Mouse (Mus musculus) heart, embryonic 14.5 days (tissue): Measurements from ENCODE around the gene Satb2. TPM values are rescaled to one million over a fixed set of nuclear protein-coding genes. Genes with fewer than 3 reads are reported as not detected.
A peak's percentile ranks its signal among the peaks of the same experiment; 100 is the strongest.

Source experiments
- ATAC-seq: fragments of 200-750 bp; cut with Nextera tagmentation; 2 replicates; pipeline ENCODE4 v1.8.0; 2017; ENCODE audit warnings: low read depth, moderate TSS enrichment; ENCODE audit not compliant: insufficient number of reproducible peaks, insufficient read depth, low FRiP score
- H3K27ac ChIP-seq, 2 experiments: fragments of 200-500 bp in 1 of 2; fragments of 300-500 bp in 1 of 2; sonication (generic) in 1 of 2; replicated peaks in 1 of 2; 2 replicates each; pipeline ENCODE4 v1.5.1; 2012 to 2014; ENCODE audit warnings: low read depth in 2 of 2, low read length in 2 of 2, control low read depth in 1 of 2, mild to moderate bottlenecking in 1 of 2, mixed read lengths in 1 of 2; ENCODE audit not compliant: control insufficient read depth in 1 of 2, insufficient read depth in 1 of 2
- H3K27me3 ChIP-seq: fragments of 300-500 bp; sonication (generic); 2 replicates; pipeline ENCODE4 v1.6.1; 2014; ENCODE audit warnings: mild to moderate bottlenecking, low read length, control low read depth; ENCODE audit not compliant: control insufficient read depth, insufficient read depth
- H3K36me3 ChIP-seq: fragments of 300-500 bp; sonication (generic); 2 replicates; pipeline ENCODE4 v1.6.1; 2014; ENCODE audit warnings: mild to moderate bottlenecking, control low read depth, low read length, mixed read lengths; ENCODE audit not compliant: control insufficient read depth, insufficient read depth
- H3K4me1 ChIP-seq, 2 experiments: fragments of 200-500 bp in 1 of 2; fragments of 300-500 bp in 1 of 2; sonication (generic) in 1 of 2; 2 replicates each; pipeline ENCODE4 v1.6.1; 2012 to 2014; ENCODE audit warnings: low read length in 2 of 2, control low read depth in 1 of 2, mixed read lengths in 1 of 2; ENCODE audit not compliant: control insufficient read depth in 2 of 2, insufficient read depth in 2 of 2
- H3K4me2 ChIP-seq: fragments of 300-500 bp; sonication (generic); 2 replicates; pipeline ENCODE4 v1.6.1; 2014; ENCODE audit warnings: mild to moderate bottlenecking, low read length
- H3K4me3 ChIP-seq, 2 experiments: fragments of 200-500 bp in 1 of 2; fragments of 300-500 bp in 1 of 2; sonication (generic) in 1 of 2; 2 replicates each; pipeline ENCODE4 v1.5.1; 2012 to 2014; ENCODE audit warnings: low read length in 2 of 2, mild to moderate bottlenecking in 2 of 2, control low read depth in 1 of 2, low read depth in 1 of 2, moderate library complexity in 1 of 2; ENCODE audit not compliant: control insufficient read depth in 1 of 2, insufficient read depth in 1 of 2
- H3K9ac ChIP-seq: fragments of 300-500 bp; sonication (generic); 2 replicates; pipeline ENCODE4 v1.6.1; 2014; ENCODE audit warnings: mild to moderate bottlenecking, low read length
- H3K9me3 ChIP-seq: fragments of 300-500 bp; sonication (generic); 2 replicates; pipeline ENCODE4 v1.6.1; 2016; ENCODE audit warnings: low read length, control low read depth; ENCODE audit not compliant: control insufficient read depth
- WGBS: fragments of 180-500 bp; shearing (Covaris S2); extraction: QIAGEN DNeasy Blood & Tissue Kit; methylation state at CpG from one replicate; pipeline ENCODE4 v1.1.7; 2014; 5-methylcytosine and 5-hydroxymethylcytosine counted together
- polyA plus RNA-seq: library from polyadenylated mRNA; unstranded; fragments of >200 nt; fragmentation: Nextera tagmentation; extraction: Ambion mirVana; gene quantifications from 2 replicates; pipeline ENCODE4 v1.2.1, GENCODE M21; 2014

Satb2 gene
- polyA plus RNA-seq = 0.08 and 0.12 TPM in 2 replicates

- Histone ChIP-seq H3K4me3 (peak within 1 kb of the TSS; percentile 17 to 28), H3K27me3 (peaks cover 73% of the 10 kb centered on the region), H3K36me3 (no peaks in the 10 kb centered on the region), H3K9me3 (no peaks in the 10 kb centered on the region), H3K9ac (no peak within 1 kb of the TSS), H3K4me2 (peak within 1 kb of the TSS; percentile 59), H3K27ac (no peak within 1 kb of the TSS), H3K4me1 (peaks cover 13 to 24% of the 10 kb centered on the region in 2 experiments)
- under 1% methylated on average over 19 of the region's 19 CpGs for WGBS
- ATAC-seq = no peak
Measured at GRCm38 (mm10) chr1:56978151-56978700, at the start of gene Satb2. TSS of gene Satb2 (minus strand) at chr1:56978650.

- H3K9me3 ChIP-seq = no peaks in the 10 kb centered on the region
- H3K9ac ChIP-seq = no peak overlapping the region
- H3K36me3 ChIP-seq = no peaks in the 10 kb centered on the region
- no peaks in the 10 kb centered on the region for H3K27me3 ChIP-seq
- no peak overlapping the region for H3K4me3 ChIP-seq
- no peak for ATAC-seq
- no peaks in the 10 kb centered on the region for H3K4me1 ChIP-seq
- H3K27ac ChIP-seq = no peak overlapping the region
- no peak overlapping the region for H3K4me2 ChIP-seq
Measured at GRCm38 (mm10) chr1:57018941-57019340, 40.5 kb upstream of the Satb2 start.

DNA sequence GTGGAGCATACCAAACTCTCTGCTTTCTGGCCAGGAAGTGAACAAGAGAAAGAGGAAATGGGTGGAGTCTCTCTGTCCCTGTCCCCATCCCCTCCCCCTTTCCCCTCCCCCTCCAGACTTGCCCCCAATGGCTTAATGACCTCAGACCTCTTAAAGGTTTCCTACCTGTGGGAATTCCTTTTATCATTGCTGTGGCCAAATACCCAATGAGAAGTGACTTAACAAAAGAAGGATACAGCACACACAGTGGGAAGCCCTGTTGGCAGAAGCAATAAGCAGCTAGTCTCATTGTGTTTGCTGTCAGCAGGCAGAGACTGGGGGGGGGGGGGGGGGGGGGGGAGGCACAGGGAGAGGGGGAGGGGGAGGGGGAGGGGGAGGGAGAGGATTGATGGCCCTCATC is 35.4 kb upstream of the Satb2 start:
- Histone ChIP-seq H3K27ac (no peak overlapping the region), H3K4me3 (no peak overlapping the region), H3K4me1 (no peaks in the 10 kb centered on the region), H3K9me3 (no peaks in the 10 kb centered on the region), H3K9ac (no peak overlapping the region), H3K36me3 (no peaks in the 10 kb centered on the region), H3K27me3 (no peaks in the 10 kb centered on the region), H3K4me2 (no peak overlapping the region)
- no peak for ATAC-seq

- no peaks in the 10 kb centered on the region for H3K4me1 ChIP-seq
- H3K4me2 ChIP-seq = no peak overlapping the region
- 63% methylated on average over 4 of the region's 4 CpGs for WGBS
- no peaks in the 10 kb centered on the region for H3K9me3 ChIP-seq
- H3K27me3 ChIP-seq = no peaks in the 10 kb centered on the region
- H3K4me3 ChIP-seq = no peak overlapping the region
- H3K36me3 ChIP-seq = no peaks in the 10 kb centered on the region
- no peak for ATAC-seq
- H3K27ac ChIP-seq = no peak overlapping the region
- H3K9ac ChIP-seq = no peak overlapping the region
Measured at GRCm38 (mm10) chr1:57009171-57009570, 30.7 kb upstream of the Satb2 start.

- 53% methylated on average over 2 of the region's 2 CpGs for WGBS
- no peaks in the 10 kb centered on the region for H3K9me3 ChIP-seq
- H3K4me1 ChIP-seq = no peaks in the 10 kb centered on the region
- H3K9ac ChIP-seq = no peak overlapping the region
- no peak overlapping the region for H3K4me3 ChIP-seq
- no peak overlapping the region for H3K27ac ChIP-seq
- H3K27me3 ChIP-seq = peaks cover 5% of the 10 kb centered on the region; the same call in 1 of the 2 replicates
- H3K36me3 ChIP-seq = no peaks in the 10 kb centered on the region
- H3K4me2 ChIP-seq = no peak overlapping the region
- ATAC-seq = no peak
Measured at GRCm38 (mm10) chr1:56995041-56995440, 16.6 kb upstream of the Satb2 start.

GRCm38 (mm10) chr1:56992310-56992709 is 13.9 kb upstream of the Satb2 start:
- H3K4me2 ChIP-seq = no peak overlapping the region
- no peaks in the 10 kb centered on the region for H3K9me3 ChIP-seq
- no peak overlapping the region for H3K4me3 ChIP-seq
- H3K27ac ChIP-seq = no peak overlapping the region
- H3K9ac ChIP-seq = no peak overlapping the region
- no peaks in the 10 kb centered on the region for H3K36me3 ChIP-seq
- H3K4me1 ChIP-seq = no peaks in the 10 kb centered on the region
- WGBS = 31% methylated on average over 5 of the region's 5 CpGs
- peaks cover 17% of the 10 kb centered on the region for H3K27me3 ChIP-seq
- no peak for ATAC-seq

GRCm38 (mm10) chr1:56991613-56992012 is 13.2 kb upstream of the Satb2 start:
- Histone ChIP-seq H3K9ac (no peak overlapping the region), H3K9me3 (no peaks in the 10 kb centered on the region), H3K27ac (no peak overlapping the region), H3K4me3 (no peak overlapping the region), H3K4me2 (no peak overlapping the region), H3K4me1 (no peaks in the 10 kb centered on the region), H3K27me3 (peaks cover 24% of the 10 kb centered on the region), H3K36me3 (no peaks in the 10 kb centered on the region)
- WGBS = 46% methylated on average over 4 of the region's 4 CpGs
- ATAC-seq = no peak

DNA sequence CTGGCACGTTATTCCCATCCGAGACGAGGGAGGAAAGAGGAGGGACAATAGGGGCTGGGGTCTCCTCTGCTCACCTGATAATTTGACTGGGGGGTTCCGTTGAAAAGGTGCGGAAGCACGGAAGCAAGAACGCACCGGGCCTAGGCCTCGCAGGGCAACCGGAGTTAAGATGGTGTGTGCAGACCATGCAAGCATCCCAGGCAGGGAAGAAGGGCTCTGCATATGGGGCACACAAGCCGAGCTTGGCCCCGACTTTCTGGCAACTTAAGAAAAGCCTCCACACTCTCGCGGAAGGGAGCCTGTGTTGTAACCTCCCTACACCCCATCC is 6.0 kb upstream of the Satb2 start:
- H3K4me2 ChIP-seq = no peak overlapping the region
- no peak overlapping the region for H3K9ac ChIP-seq
- H3K9me3 ChIP-seq = no peaks in the 10 kb centered on the region
- H3K27ac ChIP-seq = no peak overlapping the region
- H3K4me1 ChIP-seq = peaks cover 3 to 8% of the 10 kb centered on the region in 2 experiments; a peak in 2 of 4 replicates
- peaks cover 89% of the 10 kb centered on the region for H3K27me3 ChIP-seq
- H3K36me3 ChIP-seq = no peaks in the 10 kb centered on the region
- 6% methylated on average over 14 of the region's 14 CpGs for WGBS
- H3K4me3 ChIP-seq = no peak overlapping the region
- ATAC-seq = no peak
